Mouse (Mus musculus) ovary, postnatal 10 days (tissue): ENCODE results near the gene Fezf2.

Experiments
- DNase-seq: peaks from one replicate; pipeline ENCODE4 v3.0.0; 2022; ENCODE audit warnings: low spot score

Gene Fezf2

DNA sequence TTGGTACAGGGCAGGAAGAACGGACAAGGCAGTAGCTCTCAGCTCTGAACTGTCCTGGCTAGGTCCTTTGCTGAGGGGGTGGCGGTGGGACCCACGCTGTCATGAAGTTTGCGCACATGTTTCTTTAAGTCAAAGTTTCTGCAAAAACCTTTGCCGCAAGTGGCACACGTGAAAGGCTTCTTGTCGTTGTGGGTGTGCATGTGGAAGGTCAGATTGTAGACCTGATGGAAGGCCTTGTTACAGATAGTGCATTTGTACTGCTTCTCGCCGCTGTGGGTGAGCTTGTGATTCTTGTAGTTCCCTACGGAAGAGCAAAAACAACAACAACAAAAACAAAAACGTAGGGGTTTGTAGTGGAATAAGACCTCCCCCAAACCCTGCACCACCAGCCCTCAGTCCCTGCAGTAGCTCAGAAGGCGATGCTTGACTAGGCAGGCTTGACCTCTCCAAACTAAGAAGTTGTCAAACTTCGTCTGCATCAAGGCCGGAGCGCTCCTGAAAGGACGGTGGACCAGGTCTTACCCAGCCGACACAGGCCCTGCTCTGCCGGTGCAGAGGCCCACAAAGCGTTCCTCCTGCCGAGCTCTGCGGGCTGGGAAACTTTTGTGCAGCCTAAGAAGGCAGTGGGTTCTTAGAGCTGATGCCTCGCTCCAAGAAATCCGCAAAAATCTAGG, 5.4 kb downstream of the Fezf2 start:
- DNase-seq, result no peak

DNA sequence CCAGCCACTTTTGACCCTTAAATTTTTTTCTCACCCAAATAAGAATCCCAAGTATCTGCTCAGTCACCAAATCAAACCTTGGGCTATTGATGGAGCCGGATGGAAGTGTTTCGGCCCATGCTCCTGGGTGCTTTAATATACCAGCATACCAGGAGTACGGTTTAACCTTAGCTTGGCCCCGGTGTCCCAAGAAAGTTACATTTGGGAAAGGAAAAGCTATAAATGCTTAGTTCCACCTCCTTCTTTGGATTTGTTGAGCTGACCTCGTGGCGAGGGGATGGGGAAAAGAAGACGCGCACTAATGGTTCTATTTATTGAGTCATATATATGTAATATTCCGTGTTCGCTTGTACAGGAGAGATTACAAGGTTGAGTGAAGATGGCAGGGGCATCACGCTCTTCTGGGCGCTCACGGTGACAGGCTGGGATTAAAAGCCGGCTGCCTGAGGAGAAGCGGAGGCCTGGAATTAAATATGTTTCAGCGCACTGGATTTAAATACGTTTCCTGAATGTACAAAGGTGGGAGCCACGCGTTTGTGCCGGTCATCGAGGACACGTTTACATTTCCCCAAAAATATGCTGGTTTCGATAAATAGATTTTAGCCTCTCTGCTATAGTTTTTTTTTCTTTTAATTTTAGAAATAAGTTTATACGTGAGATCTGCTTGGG, 6.1 kb downstream of the Fezf2 start:
- DNase-seq, result no peak

DNA sequence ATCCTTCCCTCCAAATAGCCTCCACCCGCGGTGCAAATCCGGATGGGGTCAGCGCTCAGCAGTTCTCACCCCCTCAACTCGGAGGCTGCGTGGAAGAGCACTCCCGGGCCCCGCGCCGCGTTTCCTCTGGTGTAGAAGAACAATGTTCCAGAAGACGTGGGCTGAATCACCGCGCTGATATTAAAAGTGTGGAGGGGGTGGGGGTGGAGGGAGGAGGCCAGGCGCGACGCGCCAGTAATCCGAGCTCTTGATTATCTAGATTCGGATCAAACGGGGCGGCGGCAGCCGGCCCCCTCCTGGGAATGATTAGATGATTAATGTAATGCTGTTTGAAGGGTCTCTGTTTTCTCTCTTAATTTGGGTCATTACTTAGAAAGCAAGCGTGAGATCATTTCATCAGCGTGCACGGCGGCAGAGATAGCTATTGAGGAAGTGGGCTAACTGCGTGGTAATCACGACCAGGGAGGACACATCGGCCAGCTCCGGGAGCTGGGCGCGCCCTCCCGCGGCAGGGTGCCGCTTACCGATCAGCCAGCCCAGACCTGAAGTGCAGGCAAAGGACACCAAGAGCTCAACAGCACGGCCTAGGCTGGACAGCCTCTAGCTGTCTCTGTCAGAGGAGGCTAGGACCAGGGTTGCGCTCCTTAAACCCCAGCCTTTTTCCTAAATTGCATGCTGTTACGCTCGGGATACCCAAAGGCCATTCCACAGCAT, 6.8 kb downstream of the Fezf2 start:
- DNase-seq, result no peak

DNA sequence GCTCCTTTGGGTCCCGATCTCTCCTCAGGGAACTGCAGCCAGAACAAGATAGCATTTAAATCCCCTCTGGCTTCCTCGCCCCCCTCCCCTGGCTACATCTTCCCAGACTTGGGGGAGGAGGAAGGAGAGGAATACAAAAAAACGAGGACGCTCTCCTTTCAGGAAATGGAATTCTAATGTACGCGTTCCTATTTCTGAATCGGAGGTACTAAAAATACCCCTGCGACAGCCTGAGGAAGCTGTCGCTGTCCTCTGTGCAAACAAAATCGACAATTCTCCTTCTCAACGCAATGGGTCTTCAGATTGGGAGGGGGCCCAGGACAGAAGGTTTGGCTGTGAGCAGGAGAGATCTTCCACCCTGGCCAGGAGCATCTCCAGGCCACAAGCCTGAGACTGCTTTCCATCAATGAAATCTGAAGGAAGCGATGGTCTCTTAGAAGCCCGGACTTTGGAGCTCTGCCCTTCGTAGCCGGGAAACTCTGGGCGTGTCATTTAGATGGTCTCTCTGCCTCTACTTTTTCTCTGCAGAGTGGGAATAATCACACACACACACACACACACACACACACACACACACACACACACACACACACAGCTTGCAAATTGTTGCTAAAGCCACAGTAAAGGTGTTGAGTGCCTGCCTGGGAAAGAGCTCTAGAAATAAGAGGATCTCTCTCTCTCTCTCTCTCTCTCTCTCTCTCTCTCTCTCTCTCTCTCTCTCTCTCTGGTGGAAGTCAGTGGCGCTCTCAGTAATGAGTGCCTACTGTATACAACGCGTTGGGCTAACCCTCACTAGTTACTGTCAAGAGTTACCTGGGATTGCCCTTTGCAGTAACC, 7.5 kb downstream of the Fezf2 start:
- DNase-seq, result no peak

GRCm38 (mm10) chr14:12338811-12339565, 9.0 kb downstream of the Fezf2 start:
- DNase-seq, result no peak

GRCm38 (mm10) chr14:12337998-12338809, 9.8 kb downstream of the Fezf2 start:
- no peak for DNase-seq

DNA sequence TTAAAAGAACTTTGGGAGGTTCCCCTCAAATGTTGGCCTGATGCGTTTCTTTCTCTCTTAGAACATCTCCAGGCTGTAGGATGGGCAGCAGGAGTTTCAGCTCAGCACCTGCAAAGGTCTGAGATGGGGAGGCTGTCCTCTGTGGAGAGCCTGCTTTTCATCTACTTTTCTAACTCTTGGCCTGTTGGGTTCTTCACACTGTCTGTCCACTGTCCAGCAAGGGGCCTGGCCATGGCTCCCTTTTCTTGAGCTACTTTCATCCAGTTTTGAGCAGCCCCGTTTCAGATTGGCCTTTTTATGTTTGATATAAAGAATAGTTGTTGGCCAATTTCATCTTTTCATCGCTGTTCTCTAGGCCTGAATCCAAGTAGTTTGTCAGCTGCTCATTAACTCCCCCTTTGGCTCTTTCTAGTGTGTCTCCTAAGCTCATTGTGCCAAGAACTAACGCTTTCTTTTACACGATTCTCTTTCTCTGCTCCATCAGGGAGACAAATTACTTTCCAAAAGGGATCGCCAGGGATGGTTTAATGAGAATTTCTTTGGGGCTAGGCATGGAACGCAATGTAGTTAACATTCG, 10.5 kb downstream of the Fezf2 start:
- no peak for DNase-seq

DNA sequence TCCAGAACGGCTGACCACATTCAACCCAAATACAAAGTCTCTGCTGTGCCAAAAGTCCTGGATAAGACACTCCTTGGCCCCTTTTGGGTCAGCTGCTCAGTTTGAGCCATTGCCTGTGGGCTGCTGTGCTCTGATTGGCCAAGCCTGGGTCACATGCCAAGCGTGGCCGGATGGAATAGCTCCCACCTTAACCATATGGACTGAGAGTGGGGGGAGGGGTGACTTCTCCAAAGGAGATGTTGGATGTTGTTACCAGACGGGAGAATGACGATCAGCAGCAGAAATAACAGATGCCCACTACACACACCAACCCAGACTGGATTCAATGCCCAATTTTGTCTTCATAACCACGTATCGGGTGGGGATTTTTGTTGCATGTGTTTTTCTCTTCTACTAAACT, 13.1 kb downstream of the Fezf2 start:
- DNase-seq, result no peak

GRCm38 (mm10) chr14:12333622-12334021, 14.4 kb downstream of the Fezf2 start:
- no peak for DNase-seq

- no peak for DNase-seq
These were observed 44.9 kb downstream of the Fezf2 start for GRCm38 (mm10) chr14:12303106-12303505.

DNA sequence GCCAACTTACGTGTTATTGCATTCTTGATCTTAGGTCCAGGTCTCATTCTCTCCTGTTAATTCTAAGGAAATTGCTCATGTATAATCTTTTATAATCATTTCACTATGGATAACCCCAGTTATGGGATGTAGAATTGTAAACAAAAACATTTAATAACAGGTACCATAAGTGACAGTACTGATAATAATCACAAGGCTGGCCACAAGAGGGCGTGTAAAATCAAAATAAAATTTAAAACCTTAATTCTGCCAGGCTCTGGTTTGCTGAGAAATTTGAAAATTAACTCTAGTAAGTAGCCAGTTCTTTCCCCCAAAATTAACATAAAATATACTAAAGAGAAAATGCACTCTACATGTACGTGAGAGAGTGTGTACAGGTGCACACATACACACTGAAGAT, 47.3 kb downstream of the Fezf2 start:
- no peak for DNase-seq

GRCm38 (mm10) chr14:12300275-12300674, 47.7 kb downstream of the Fezf2 start:
- no peak for DNase-seq

- DNase-seq, result no peak
These were observed 48.3 kb downstream of the Fezf2 start for GRCm38 (mm10) chr14:12299654-12300053.

DNA sequence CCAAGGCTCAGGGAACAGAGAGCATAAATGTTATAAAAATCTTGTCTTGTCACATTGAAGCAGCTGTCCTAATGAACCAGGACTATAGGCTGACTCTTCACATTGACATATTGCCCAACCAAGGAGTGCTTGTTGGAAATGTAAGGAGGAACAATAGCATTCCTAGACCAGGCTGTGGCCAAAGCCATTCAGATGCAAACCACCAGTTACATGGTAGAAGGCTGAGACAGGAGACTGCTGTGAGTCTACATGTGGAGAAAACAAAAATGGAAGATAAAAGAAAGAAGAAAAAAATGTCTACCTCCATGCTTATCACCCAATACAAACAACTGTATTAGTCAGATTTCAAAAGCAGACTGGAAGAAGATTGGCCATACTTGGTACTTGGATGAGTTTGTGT, 48.8 kb downstream of the Fezf2 start:
- no peak for DNase-seq

GRCm38 (mm10) chr14:12296391-12296790, 51.6 kb downstream of the Fezf2 start:
- no peak for DNase-seq
